Mouse (Mus musculus) adrenal gland, postnatal 10 days (tissue): ENCODE data around the gene Card19. TPM values are rescaled to one million over a fixed set of nuclear protein-coding genes. Genes with fewer than 3 reads are reported as not detected.

Experiments used
- DNase-seq: peaks from one replicate; pipeline ENCODE4 v3.0.0; 2021; ENCODE audit warnings: mixed read lengths
- total RNA-seq, 2 experiments: library from RNA; stranded (reverse); gene quantifications; 2 replicates each; pipeline ENCODE4 v1.2.3; 2021

Gene Card19
- total RNA-seq, 2 experiments from 2014 or later = 52.5 to 58.9 TPM

DNA sequence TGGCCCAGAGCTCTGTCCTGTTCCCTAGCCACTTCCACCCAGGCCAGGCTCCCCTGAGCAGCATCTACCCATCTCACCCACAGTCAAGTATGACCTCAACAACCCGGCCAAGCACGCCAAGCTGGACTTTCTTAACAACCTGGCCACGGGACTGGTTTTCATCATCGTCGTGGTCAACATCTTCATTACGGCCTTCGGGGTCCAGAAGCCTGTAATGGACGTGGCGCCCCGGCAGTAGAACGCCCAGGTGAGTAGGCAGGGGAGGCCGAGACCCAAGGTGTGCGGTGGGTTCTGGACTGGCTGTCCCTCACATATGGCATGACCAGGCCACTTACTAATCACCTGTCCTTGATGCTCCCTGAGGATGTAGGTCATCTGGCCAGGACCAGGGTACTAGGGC, 21.0 kb downstream of the Card19 start:
- no peak for DNase-seq

DNA sequence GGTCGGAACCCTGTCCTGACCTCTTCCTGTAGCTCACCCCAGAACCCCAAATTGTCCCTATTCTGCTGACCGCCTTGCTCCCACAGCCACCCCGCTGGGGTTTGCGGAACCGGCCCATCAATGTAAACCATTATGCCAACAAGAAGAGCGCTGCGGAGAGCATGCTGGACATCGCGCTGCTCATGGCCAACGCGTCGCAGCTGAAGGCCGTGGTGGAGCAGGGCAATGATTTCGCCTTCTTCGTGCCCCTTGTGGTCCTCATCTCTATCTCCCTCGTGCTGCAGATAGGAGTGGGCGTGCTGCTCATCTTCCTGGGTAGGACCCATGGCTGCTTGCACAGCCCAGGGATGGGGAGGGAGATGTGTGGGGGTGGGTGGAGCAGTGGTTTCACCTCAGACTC, 22.2 kb downstream of the Card19 start:
- DNase-seq = no peak

DNA sequence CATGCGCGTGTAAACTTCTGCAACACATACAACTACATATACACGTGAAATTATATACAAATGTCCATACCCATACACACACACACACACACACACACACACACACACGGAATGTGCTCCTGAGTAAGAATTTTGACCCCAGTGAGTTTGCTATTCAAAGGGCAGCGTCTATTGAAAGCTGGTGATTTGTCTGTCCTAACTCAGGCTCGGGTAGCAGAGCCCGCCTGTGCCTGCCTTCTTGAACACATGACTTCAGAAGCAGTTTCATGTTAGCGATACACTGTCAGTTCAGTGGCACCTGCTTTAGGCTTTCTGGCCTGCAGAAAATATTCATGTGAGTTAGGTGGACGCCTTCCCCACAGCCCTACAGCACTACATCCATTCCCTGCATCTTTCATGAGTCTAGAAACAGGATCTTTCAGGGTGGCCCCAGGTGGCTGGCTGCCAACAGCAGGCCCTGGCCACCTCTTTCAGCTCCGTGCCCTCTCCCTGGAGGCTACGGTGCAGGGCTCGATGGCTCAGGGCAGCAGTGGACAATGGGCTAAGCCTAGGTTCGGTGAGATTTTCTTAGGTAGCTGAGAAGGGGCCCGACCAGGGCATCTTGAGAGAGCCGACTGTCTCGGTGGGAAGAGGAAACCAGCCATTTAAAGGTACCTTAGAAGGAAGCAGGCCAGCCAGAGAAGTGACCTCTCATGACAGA, 23.5 kb downstream of the Card19 start:
- no peak for DNase-seq

DNA sequence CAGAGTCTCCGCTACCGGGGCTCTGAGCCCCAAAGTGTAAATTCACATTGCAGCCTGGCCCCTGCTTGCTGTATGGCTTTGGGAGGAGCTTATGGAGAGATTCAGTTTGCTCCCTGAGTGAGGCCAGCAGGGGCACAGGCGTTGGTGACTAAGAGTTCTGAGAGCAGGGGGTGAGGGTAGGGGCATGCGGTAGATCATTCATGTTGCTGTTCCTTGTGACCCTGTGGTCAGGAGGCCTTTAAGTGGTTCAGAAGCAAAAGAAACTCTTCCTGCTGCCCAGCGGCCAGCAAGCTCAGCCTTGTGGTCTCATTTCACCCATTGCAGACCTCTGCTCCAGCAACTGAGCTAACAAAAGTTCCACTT, 24.2 kb downstream of the Card19 start:
- DNase-seq = no peak

DNA sequence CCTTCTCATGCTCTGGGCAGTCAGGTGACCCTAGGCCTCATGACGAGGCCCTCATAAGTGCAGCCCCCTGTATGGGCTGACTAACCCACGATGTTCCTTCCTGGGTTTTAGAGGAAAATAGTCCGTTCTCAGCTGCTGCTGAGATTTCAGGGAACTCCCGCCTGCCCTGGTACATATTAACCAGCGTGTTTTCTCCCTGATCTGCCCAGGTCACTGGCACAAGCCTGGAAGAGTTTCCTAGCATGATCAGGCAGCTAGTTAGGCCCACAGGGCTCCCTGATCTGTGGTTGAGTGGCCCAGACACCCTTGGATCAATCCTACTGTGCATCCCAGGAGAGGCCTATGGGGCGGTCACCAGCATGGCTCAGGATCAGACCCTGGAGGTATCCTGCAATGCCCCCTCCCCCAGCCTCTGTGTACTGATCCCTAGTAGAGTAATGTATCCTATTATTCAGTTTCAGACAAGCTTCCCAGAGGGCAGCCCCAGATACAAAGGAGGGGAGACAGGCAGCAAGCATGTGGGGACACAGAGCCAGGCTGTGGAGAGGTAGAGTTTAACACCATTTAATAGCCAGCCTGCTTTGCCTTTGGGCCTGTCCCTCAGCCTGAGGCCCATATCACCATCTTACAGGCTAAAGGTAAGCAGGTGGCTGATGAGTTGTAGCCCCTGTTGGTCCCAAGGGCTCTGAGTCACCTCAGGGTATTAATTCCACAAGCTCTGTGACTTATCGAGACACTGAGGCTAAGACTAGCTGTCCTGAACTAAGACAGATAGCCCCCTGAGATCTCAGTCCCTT, 24.8 kb downstream of the Card19 start:
- DNase-seq = no peak

DNA sequence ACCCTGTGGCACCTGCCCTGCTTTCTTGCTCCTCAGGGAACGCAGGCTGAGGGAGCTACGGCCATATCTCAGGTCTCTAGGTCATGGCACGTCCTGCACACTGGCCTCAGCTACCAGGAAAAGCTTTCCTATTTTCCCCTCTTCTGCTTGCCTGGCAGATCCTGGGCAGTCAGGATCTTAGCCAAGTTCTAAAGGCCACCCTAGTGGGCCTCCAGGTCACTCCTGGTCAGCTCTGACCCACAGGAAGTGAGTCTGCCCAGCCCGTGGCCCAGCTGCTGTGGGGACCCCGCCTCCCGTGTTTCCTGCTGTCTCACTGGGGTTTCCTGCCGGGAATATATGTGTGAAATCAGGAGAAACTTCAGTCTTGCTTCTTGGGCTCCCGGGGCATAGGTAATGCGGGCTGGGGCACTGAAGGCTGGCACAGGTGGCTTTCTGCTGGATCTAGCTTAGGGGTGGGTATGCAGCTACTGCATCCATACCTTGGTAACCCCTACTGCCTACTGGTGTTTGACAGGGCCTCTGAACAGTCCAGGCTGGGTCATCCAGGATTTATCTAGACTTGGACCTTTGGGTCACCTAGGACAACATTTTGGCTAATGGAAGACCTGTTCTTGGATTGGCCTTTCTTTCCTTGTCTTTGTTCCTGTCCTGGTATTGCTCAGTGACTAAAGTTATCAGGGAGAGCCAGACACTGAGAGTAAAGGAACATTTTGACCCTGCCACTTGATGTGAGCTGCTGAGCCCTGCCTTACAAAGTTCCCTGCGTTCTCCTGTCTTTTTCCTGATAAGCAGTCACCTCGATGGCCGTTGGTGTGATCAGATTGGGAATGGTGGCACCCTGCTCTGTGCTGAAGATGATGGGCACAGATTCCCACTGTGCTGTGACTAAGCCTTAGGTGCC, 25.6 kb downstream of the Card19 start:
- peak; percentile 65 for DNase-seq

DNA sequence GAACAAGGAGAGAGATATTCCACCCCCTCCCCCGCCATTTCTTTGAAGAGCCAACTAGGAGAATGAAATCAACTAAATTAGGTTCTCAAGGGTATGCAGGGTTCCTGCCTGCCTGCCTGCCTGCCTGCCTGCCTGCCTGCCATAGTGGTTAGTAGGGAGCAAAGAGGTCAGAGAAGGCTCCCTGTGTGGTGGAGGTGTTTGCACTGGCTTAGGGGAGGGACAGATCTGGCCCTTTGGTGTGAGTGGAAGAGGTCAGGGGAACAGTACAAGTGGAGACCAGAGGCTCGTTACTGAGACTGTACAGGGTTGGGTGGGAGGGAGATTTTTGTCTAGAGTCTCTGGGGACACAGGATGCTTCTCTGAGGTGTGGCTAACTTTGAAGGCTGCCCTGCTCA, 26.9 kb downstream of the Card19 start:
- DNase-seq = peak; percentile 27

DNA sequence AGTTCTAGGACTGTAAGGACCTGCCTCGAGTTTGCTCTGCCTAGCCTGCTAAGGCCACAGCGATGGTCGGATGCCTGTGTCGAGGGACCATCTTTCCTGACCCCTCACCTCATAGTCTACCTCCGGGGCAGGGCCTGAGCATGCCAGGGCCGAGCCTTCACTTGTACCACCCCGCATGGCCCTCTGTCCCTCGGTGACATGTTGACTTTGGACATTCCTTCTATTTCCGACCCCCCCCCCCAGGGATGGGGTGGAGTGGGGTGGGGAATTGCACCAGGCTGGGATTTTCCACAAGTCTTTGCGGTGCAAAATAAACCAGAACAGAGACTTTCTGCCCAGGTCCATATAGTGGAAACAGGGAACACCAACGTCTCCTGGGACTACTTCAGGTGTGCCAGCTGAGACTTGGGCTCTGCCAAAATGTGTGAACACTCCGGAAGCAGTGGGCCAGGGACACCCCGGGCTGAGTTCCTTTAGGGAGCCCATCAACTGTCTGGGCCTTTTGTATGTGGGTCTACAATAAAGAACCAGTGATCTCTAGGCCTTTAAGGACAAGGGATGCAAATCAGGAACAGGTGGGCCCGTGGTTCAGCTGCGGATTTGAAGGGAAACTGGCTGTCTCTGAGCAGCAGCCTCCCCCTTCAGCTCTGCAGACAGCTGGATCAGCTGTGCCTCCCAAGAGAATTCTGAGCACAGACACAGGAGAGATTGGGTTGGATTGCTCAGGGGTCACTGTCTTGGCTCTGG, 27.4 kb downstream of the Card19 start:
- DNase-seq = peak; percentile 16

DNA sequence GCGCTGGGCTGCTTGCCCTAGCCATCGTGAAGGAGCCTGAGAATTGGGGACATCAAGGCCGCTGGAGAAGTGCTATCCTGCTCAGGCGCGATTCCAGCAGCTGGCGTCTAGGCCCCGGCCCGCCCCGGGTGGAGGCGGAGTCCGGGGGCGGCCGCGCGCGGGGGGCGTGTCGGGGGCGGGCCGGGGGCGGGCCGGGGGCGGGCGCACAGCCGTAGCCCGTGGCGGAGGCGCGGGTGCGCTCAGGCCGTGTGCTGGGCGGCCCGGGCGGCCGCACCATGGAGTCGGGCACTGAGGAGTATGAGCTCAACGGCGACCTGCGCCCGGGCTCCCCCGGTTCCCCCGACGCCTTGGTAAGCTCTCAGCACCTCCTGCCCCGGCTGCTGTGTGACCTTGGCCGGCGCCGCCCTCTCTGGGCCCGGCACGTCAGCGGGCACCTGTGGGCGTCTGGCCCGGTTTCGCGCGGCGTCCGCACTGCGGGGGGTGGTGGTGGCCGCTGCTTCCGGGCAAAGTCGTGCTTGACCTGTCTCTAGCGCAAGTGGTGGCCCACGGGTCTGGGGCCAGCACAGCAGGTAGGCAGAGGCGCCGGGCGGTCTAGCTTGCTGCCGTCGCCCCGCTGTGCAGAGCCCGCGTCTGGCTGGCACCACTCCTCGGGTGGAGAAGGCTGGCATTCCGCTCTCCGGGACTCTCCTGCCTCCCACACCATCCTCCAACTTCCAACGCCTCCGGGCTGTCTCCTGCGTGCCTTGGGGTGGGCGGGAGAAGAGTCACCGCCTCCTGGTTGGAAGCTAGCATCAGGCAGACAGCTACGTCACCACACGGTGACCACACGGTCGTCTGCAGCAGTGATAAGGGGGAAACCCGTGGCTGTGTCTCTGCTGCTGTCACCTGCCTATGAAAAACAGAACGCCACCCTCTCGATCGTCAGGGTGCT, 28.3 kb downstream of the Card19 start, which contains the start of gene Ninj1:
Gene Ninj1 (plus strand): TSS at position 198 of the 931 bp plus-strand sequence.
- peak; percentile 91 for DNase-seq

DNA sequence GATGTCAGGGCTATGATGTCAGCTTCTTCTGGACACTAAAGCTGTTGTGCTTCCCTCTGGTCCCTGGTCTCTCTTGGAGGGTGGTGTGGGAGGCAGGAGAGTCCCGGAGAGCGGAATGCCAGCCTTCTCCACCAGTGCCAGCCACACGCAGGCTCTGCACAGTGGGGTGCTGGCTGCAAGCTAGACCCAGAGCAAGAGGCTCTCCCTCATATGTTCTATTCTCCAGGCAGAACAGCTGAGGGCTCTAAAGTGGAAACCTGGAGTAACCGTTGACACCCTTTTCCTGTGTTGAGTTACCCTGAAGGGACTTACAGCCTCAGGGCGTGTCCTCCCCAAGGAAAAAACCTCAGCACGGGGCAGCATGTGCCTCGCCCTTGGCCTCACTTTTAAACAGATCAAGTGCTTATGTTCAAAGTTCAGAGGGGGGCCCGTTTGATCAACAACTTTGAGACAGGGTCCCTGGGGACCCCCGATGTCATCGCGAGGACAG, 29.0 kb downstream of the Card19 start:
- DNase-seq = no peak

DNA sequence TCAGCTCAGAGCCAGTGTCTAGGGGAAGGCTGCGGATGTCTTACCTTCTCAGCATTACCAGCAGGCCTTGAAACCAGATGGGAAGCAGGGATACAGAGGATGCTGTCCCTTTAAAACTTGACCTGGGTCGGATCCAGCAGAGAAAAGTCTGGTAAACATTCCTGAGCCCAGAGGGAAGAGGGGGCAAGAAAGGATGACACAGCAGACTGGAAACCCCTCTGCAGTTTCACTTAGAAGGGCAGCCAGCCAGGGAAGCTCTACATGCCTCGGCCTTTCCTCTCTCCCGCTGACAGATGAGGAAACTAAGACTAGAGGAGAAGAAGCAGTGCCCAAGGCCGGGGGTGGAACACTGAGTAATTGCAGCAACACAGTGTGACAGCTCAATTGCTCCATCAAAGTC, 32.2 kb downstream of the Card19 start:
- peak; percentile 26 for DNase-seq

DNA sequence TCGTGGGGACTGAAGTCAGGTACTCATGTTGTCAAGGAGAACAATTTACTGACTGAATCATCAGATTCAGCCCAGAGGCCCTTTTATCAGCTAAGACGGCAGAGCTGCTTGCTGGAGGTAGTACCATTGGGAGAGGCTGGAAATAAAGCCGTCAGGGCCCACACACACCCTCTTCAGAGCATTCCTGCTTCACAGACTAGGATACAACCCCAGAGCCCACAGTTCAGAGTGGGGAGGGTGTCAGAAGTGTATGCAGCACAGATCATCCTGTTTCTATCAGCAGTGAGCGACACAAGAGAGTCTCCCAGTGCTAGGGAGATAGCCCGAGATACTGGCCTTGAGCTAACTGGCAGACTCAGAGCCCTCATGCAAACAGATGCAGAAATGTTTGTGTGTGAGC, 32.7 kb downstream of the Card19 start:
- peak; percentile 24 for DNase-seq

DNA sequence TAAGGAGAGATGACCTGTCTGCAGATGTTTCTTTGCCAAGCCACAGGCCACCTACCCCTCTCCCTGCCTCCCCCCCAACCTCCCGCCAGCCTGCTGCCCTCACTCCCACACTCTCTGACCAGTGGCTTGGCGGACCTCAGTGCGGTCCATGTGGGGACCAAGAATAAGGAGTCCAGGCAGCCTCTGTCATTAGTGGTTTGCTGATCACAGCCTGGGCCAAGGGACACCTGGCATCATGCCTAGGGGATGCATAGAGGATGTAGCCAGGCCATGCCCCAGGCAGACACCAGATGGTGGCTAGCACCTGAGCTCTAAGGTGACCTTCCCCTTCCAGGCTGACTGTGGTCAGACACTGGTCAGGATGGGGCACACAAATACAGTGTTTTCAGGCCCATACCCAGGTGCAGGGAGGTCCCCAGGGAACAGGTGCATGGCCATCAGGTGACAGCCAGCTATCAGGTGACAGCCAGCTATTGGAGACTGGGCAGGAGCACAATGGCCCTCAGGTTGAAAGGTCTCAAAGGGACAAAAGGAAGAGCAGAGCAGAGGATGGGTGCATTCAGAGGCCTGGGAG, 34.3 kb downstream of the Card19 start:
- no peak for DNase-seq

DNA sequence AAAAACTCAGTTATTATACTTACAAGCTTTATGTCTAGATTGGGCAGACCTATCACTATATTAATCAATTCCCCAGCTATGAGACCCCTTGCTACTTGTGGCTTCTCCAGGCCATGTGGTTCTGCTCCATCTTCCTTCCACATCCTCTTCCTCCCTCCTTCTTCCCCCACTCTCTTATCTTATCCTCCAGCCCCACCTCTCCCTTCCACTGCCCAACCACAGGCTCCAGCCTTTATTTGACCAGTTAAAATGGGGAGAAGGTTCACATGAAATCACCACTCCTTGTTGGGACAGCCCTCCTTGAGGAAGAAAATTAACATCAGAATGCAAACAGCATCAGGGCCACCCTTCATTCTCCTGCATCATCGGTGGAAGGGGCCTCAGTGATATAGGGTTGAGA, 35.1 kb downstream of the Card19 start:
- DNase-seq = no peak

DNA sequence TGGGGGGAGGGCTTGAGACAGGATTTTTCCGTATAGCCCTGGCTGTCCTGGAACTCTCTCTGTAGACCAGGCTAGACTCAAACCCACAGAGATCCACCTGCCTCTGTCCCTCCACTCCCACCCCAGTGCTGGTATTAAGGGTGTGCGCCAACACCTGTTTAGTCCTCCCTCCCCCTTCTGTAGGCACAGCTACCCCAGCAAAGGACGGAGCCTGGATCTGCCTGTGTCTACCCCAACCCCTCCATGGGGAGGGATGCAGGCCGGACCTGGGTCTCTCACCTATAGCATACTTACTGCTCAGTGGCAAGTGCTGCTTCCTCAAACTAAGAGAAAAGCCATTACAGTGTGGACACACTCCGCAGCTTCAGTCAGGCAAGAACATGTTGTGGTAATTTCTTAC, 35.6 kb downstream of the Card19 start:
- no peak for DNase-seq

DNA sequence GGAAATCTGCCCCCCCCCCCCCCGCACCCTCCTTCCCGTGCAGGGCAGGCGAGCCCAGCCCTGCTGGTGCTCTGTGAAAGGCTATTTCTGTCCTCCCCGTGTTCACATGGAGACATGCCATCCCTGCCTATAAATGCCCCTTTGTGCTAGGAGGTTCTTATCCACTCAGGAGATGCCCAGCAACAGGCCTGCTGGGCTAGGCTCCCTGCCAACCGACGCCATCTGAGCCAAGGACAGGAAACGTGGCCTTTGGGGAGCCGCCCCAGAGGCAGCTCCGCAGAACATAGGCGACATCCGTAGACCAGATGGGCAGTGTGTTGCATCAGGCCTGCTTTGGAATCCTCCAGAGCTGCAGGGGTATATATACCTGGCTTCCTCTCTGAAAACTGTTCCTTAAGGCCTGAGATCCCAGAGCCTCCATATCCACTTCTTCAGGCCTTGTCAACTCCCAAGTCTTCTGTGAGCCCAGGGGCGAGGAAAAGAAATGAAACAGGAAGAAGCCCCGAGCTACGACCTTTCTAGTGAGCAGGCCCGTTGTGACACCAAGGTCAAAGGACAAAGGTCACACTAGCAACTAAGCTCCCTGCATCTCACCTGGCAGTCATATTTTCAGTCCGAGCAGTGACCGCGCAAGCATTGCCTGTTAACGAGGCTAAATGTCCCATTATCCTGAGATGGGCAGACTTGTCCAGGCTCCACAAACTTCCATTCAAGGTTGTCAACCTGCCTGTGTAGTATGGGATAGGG, 36.8 kb downstream of the Card19 start:
- DNase-seq = peak; percentile 90

DNA sequence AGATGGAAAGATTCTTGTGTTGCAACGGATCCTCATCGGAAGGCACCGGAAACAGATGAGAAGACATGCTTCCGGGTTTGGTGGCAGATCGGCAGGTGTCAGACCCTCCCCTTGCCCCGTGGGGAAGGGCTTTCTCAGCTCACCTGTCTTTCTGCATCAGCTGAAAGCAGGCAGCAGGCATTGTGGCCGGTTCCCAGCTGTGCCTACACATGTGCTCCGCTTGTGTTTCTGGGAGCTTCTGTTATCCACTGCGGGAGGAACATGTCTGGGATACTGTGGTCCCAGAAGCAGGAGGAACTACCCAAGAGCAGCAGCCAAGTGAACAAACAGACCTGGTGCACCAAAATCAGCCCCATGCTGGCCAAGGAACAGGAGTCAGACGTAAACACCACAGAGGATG, 40.3 kb downstream of the Card19 start:
- DNase-seq = no peak

DNA sequence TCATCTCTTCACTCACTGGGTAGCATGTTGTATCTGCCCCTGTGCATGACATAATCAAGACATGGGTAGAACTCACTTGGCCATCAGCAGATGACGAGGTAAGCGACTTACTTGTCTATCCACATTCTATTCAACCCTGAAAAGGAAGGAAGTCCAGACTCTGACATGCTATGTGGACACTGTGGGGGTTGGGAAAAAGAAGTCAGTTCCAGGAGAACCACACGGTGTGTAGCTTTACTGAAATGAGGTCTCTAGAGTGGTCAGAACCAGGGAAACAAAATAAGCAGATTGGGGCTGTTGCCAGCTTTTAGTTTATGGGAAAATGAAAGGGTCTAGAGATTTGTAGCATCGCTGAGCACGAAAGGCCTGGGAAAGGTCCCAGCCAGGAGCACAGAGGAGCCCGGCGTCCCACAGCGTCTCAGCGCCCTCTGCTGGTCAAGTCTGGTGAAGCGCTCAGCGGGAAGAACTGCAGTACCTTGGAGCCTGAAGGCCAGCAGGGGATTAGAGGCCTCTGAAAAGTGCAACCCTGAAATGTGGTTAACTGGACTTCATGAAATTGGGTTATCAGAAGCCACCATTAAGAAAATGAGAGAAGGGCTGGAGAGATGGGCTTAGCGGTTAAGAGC, 42.8 kb downstream of the Card19 start:
- peak; percentile 96 for DNase-seq

DNA sequence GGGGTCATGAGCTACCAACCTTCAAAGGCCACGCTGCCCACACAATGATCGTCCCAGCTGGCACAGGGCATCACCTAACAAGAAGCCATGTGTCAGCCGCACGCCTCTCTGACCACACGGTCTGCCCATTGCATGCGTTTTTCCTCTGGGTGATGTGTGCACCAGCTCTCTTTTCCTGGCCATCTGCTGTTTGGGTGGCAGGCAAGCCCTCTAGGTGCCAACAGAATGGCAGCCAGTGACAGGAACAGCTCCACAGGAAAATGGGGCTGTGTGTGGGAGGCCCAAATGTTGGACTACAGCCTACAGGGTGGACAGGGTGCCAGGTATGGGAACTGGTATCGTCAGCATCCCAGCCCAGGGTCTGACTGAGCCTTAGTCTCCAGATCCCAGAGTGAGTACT, 43.5 kb downstream of the Card19 start:
- DNase-seq = no peak
